Mouse (Mus musculus) adrenal gland, adult 18-20 months (tissue): Measurements from ENCODE around the gene Scn2b. TPM values are rescaled to one million over a fixed set of nuclear protein-coding genes. Genes with fewer than 3 reads are reported as not detected.
A peak's percentile ranks its signal among the peaks of the same experiment; 100 is the strongest.

Experiments
- DNase-seq, 2 experiments: peaks; one replicate each; pipeline ENCODE4 v3.0.0; 2021 to 2022; ENCODE audit warnings: low spot score in 2 of 2
- total RNA-seq, 2 experiments: library from RNA; stranded (reverse); gene quantifications; 1 replicate in 1 of 2; 2 replicates in 1 of 2; pipeline ENCODE4 v1.2.3; 2021

Scn2b gene
- total RNA-seq, 2 experiments from 2014 or later, result 11.1 to 11.2 TPM

GRCm38 (mm10) chr9:45119316-45119953 is 1.9 kb downstream of the Scn2b start:
- no peak for DNase-seq

GRCm38 (mm10) chr9:45119954-45120530 is 2.5 kb downstream of the Scn2b start:
- DNase-seq, result no peak

GRCm38 (mm10) chr9:45120567-45120966 is 3.0 kb downstream of the Scn2b start:
- DNase-seq, result no peak

- no peak for DNase-seq
Measured at GRCm38 (mm10) chr9:45121001-45121400, 3.4 kb downstream of the Scn2b start.

- DNase-seq, result peak; percentile 65 to 66
Measured at GRCm38 (mm10) chr9:45121769-45122168, 4.2 kb downstream of the Scn2b start.

- DNase-seq, result no peak
Measured at GRCm38 (mm10) chr9:45122209-45122761, 4.7 kb downstream of the Scn2b start.

DNA sequence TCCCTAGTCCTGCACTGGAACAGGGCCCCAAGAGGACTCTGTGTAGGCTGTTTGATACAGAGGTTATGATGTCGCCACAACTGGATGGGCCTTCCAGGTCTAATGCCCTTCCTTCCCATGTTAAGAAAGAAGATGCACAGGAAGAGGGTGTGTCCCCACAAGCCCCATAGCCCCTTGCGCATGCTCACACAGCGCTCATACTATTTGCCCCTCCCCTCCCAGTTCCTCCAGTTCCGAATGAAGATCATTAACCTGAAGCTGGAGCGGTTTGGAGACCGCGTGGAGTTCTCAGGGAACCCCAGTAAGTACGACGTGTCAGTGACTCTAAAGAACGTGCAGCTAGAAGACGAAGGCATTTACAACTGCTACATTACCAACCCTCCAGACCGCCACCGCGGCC is 7.6 kb downstream of the Scn2b start:
- no peak for DNase-seq

DNA sequence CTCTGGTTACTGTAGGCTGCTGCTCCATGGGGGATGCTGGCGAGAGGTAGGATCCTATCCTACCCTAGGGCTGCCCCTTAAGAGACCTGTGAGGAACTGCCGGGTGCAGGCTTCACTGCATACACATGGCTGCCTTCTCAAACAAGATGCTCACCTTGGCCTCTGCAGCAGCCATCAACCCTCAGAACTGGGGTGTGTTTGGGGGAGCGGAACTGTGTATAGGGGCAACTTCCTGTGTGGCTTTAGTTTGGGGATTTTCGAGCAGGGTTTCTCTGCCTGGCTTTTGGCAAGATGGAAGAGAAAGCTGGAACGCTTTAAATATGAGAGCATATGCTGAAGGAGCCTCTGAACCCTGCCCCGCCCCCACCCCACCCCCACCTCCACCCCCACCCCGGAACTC is 9.4 kb downstream of the Scn2b start:
- DNase-seq, result no peak

DNA sequence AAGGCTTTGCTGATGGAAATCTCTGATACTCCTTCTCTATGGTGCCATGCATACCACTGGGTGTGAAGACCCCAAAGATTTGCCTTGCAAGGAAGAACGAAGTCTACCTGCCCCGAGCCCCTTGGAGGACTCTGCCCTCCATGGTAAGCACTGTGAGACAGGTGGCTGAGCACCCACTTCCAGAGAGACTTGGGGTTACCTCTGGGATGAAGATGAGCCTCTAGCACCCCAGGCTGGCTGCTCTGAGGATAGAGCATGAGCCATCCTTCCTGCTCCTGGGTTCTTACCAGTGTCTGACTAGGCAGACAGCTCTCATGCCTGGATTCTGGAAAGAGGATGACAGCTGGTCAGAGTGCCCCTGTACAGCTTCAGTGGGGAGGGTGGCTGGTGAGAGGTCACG is 12.5 kb downstream of the Scn2b start:
- no peak for DNase-seq

DNA sequence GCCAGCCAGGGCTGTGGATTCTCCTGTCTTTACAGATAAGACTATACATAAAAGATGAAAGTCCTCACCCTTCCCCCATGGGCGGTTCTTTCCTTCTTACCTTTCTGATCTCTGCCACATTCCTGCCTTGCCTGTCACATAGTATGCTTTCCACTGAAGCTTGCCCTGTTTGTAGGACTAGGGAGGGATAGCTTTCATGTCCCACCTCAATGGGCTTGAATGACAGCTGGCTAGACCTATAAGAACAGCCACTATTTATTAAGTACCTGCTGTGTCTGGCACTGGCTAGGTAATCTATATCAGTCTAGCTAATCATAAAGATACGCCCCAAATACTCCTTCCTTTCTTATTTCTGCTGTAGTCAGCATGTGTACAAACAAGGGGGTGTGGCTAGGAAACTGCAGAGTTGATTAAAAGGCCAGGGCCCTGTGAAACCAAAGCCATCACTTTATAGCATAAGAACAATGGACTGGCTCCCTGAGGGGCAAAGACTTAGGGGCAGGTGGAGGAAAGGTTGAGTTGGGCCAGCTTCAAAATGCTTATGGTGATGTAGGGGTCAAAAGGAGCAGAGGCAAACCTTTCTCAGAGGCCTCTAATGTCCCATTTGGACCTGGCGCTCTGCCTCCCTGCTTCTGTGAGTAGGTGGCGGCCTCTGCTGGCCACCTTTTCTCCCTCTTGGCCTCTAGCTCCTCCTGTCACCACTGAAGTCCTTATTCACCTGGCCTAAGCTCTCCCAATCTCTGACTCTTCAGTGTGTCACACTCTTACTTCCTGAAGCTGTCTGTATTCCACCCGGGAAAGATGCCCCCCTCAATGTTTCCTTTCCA is 16.1 kb downstream of the Scn2b start:
- DNase-seq, result peak; percentile 36 to 53

DNA sequence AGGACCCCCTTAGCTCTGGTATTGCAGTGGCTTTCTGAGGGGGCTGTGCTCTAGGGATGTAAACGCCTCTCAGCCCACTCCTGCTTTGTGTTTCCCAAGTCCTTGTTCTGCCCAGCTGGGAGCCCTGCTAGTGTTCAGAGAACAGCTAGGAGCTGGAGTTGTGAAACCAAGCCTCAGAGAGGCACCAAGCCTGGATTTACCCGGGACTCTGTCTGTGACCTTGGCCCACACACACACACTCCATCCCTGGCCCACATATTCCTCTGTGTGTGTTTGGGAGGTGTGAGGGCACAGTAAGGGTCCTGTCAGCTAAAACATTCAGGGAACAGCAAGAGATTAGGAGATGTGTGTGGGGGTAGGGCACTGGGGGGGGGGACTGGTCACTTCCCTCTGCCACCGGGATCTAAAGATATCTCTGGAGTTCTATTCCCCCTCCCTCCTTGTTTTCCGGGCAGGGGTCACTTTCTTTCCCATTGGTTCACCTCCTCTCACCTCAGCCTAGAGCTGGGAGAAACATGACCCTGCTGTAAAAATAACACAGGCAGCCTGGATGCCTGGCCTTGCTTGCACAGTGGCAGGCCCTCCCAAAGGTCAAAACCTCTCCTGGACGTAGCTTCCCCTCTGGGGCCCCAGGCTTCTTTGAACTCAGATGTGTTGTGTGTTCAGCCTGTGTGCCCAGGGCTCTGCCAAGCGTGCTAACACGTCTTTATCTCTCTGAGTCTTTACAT is 19.0 kb downstream of the Scn2b start:
- no peak for DNase-seq

DNA sequence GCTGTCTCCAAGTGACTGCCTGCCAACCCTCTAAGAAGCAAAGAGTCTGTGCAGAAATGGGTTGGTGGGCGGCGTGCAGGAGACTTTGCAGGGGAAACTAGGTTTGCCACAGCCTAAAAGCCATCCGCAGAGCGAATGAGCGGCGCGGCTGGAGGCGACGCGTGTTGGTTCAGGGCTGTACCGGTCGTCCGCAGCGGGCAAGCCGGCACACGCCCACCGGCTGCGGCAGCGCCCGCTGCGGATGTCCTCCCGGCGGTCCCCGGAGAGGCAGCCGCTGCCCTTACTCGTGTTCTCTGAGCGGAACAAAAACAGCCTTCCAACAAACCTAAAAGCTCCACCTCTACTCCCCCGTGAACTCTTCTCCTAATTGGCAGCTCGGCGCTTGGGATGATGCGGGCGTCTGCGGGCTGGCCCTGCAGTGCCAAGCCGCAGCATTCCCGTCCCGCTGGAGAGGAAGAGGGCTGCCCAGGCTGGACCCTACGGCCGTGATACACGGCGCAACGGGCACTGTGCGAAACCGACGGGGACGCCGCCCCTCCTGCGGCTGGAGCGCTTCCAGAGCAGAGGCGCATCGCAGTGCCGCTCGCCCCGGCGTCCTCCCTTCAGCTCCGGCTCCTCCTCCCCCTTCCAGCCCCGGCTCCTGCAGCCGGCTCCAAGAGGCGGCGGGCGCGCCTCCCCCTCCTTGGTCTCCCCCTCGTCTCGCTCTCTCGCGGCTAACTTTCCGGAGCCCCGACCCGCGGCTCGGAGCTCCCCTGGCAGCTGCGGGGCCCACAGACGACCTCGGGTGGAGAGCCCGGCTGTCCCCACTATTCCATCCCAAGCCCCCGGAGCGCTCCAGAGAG is 20.8 kb downstream of the Scn2b start, which contains the start of gene Scn4b:
Gene Scn4b (plus strand): TSS at position 205 of the 842 bp plus-strand sequence.
- DNase-seq, result peak; percentile 19 to 41

- DNase-seq, result no peak
Measured at GRCm38 (mm10) chr9:45139082-45139481, 21.5 kb downstream of the Scn2b start.

DNA sequence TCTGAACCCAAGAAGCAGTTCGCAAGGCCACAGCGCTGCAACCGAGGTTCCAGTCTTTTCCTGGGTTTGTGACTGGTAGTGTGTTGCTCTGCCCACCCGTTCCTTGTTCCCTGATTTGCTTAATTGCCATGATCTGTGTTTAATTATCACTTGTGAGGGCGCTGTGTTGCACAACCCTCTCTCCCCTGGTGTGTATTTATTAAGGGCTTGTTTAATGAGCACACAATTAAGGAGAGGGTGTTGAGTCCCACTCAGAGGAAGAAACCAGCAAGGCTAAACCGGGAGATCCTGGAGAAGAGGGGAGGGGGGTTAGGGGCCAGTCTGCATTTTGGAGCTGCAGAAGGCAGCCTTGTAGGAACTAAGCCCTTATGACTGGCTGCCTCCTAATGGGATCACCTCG is 23.4 kb downstream of the Scn2b start:
- no peak for DNase-seq

DNA sequence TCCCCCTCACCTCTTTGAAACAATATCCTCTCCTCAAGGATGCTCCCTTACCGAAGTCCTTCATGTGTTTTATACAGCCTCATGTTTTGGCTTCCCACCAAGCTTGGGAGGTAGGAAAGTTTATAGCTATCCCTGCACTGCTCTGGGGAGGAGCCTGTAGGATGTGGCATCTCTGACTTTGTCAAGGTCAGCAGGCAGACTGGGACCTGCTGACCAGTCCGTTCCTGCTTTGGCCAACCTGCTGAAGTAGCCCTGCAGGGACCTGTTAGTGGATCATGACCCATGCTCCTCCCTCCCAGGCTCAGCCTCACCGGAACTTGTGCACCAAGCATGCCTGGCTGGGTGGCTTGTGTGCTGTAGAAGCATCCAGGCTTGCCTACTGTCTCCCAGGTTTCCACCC is 25.1 kb downstream of the Scn2b start:
- DNase-seq, result no peak

DNA sequence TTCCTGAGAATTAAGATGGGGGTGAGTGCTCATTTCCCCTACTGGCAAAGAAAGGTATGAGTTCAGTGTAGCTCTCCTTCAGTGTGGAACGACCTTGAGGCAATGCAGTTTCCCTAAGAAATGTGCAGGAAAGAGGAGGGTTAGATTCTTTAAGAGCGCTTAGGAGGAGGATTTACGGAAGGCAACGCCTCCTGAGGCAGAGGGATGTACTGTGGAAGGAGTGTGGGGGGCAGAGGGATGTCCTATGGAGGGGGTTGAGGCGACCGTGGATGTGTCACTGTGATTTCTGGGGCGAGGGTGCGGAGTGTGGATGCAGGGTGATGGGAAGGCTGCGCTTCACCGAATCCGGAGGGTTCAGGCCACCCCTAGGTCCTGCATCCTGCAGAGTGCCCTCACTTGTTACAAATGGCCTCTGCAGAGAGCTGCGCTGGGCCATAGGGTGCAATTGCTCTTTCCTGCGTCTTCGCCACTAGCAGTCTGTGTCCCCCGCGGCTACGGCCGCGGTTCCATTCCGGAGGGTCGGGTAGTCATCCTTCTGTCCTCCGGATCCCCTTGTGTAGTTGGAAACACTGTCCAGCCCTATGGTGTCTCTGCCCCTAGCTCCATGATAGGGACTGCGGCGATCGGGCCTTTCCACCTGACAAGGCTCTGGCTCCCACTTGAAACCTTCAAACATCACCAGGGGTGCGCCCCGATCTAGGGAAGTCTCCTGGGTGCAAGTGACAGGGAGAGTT is 28.1 kb downstream of the Scn2b start:
- DNase-seq, result peak in 1 of 2 experiments; percentile 8

DNA sequence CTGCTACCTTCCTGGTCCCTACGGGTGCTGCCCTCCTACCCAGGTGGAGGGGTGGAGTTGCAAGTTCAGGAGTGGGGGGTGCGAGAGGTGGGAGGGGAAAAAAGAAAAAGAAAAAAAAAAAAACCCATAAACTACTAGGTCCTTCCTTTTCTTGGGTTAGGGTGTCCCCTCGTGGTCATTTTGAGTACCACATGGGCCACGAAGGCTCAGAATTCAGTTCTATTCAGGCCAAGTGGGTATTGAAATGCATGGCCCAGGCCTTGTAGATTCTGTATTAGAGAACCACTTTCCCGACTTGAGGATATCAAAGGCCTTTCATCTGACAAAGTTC is 28.6 kb downstream of the Scn2b start:
- peak; percentile 52 to 68 for DNase-seq

DNA sequence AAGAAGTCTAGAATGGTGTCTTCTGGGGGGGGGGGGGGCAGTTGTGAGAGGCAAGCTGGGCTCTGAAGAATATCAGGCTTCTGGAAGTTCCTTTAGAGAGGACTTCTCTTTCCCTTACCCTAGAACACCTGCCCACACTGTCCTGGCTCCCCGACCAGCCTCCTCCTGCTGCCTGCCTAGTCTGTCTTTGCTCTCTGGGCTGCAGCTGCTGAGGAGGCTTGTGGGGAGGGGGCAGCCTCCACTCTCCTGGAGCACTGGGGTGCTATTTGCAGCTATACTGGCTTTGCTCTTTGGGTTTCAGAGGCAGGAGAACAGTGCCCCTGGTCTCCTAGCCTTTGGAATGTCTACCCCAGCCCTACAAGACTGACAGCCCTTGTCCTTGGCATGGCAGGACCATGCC is 33.4 kb downstream of the Scn2b start:
- no peak for DNase-seq

GRCm38 (mm10) chr9:45153361-45153760 is 35.8 kb downstream of the Scn2b start:
- DNase-seq, result no peak

DNA sequence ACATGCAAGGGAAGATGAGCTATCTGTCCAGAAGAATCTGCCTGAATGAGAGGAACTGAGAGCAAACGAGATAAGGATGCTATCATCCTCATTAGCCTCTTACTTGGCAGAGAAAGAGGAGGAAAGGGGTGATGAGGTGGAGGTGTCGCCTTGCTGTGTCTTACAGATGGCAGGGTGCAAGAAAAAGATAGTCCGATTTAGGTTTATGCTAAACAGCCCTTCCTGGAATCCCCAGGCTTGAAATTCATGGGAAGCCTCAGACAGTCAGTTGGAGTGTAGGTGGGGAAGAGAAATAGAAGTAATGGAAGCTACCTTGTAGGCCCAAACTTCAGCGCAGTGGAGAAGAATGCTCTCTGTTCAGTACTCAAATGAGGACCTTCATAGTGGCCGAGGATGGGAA is 50.3 kb downstream of the Scn2b start:
- DNase-seq, result no peak
